Mouse (Mus musculus) heart, embryonic 15.5 days (tissue): ENCODE data around the gene Gpr162. TPM values are rescaled to one million over a fixed set of nuclear protein-coding genes. Genes with fewer than 3 reads are reported as not detected.

Experiments used
- ATAC-seq: fragments of 200-750 bp; cut with Nextera tagmentation; replicated peaks from 2 replicates; pipeline ENCODE4 v1.8.0; 2017; ENCODE audit warnings: low read depth, moderate TSS enrichment; ENCODE audit not compliant: insufficient number of reproducible peaks, insufficient read depth, low FRiP score
- H3K27ac ChIP-seq: fragments of 300-500 bp; sonication (generic); 2 replicates; pipeline ENCODE4 v1.5.1; 2015; ENCODE audit warnings: mild to moderate bottlenecking, inconsistent platforms
- H3K27me3 ChIP-seq: fragments of 300-500 bp; sonication (generic); 2 replicates; pipeline ENCODE4 v1.6.1; 2015; ENCODE audit warnings: inconsistent platforms
- H3K36me3 ChIP-seq: fragments of 300-500 bp; sonication (generic); 2 replicates; pipeline ENCODE4 v1.6.1; 2015; ENCODE audit warnings: mild to moderate bottlenecking, inconsistent platforms
- H3K4me1 ChIP-seq: fragments of 300-500 bp; sonication (generic); replicated peaks from 2 replicates; pipeline ENCODE4 v1.6.1; 2015; ENCODE audit warnings: inconsistent platforms
- H3K4me2 ChIP-seq: fragments of 300-500 bp; sonication (generic); 2 replicates; pipeline ENCODE4 v1.6.1; 2015; ENCODE audit warnings: inconsistent platforms, mild to moderate bottlenecking, moderate library complexity
- H3K4me3 ChIP-seq: fragments of 300-500 bp; sonication (generic); 2 replicates; pipeline ENCODE4 v1.5.1; 2015; ENCODE audit warnings: mild to moderate bottlenecking, inconsistent platforms
- H3K9ac ChIP-seq: fragments of 300-500 bp; sonication (generic); 2 replicates; pipeline ENCODE4 v1.6.1; 2015; ENCODE audit warnings: mild to moderate bottlenecking, inconsistent platforms
- H3K9me3 ChIP-seq: fragments of 300-500 bp; sonication (generic); replicated peaks from 2 replicates; pipeline ENCODE4 v1.6.1; 2016; ENCODE audit warnings: inconsistent platforms
- WGBS: fragments of 180-500 bp; shearing (Covaris S2); methylation state at CpG from one replicate; pipeline ENCODE4 v1.1.7; 2015; ENCODE audit warnings: mixed read lengths; 5-methylcytosine and 5-hydroxymethylcytosine counted together
- polyA plus RNA-seq: library from polyadenylated mRNA; unstranded; fragments of >200 nt; fragmentation: Nextera tagmentation; extraction: Ambion mirVana; gene quantifications from 2 replicates; pipeline ENCODE4 v1.2.1, GENCODE M21; 2015

Gpr162 gene
- polyA plus RNA-seq, 1 experiment from 2014 or later: 2.4 TPM

DNA sequence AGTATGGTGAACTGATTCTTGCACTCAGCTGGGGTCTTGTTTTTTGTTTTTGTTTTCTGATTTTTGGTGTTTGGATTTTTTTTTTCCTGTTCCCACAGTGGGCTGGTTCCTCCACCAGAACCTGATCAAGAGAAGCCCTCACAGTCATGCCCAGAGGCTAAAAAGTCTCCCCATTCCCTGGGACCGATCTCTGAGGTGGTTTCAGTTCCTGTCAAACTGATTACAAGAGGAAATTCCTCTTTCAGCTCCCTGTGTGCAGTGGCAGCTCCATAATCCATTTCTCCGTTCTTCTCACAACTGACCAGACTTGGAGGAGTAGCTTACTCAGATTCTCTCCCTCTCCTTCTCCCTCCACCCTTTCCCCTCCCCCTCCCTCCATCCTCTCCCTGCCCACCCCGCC is 10.6 kb upstream of the Gpr162 start:
- 30% methylated on average over 2 of the region's 3 CpGs for WGBS
- no peak overlapping the region for H3K4me2 ChIP-seq
- ATAC-seq: no peak
- no peaks in the 10 kb centered on the region for H3K36me3 ChIP-seq
- H3K9me3 ChIP-seq: no peaks in the 10 kb centered on the region
- H3K4me3 ChIP-seq: no peak overlapping the region
- no peaks in the 10 kb centered on the region for H3K27me3 ChIP-seq
- H3K27ac ChIP-seq: no peak overlapping the region
- no peaks in the 10 kb centered on the region for H3K4me1 ChIP-seq
- H3K9ac ChIP-seq: no peak overlapping the region

- H3K36me3 ChIP-seq: no peaks in the 10 kb centered on the region
- peaks cover 38% of the 10 kb centered on the region for H3K27me3 ChIP-seq
- H3K9ac ChIP-seq: no peak overlapping the region
- no peak overlapping the region for H3K27ac ChIP-seq
- ATAC-seq: no peak
- 60% methylated on average over 6 of the region's 7 CpGs for WGBS
- no peak overlapping the region for H3K4me3 ChIP-seq
- no peak overlapping the region for H3K4me2 ChIP-seq
- no peaks in the 10 kb centered on the region for H3K9me3 ChIP-seq
- peaks cover 21% of the 10 kb centered on the region for H3K4me1 ChIP-seq
These were observed 2.8 kb upstream of the Gpr162 start for GRCm38 (mm10) chr6:124866560-124866959.

GRCm38 (mm10) chr6:124865766-124866362 is 2.1 kb upstream of the Gpr162 start:
- no peak overlapping the region for H3K4me2 ChIP-seq
- ATAC-seq: no peak
- H3K27ac ChIP-seq: no peak overlapping the region
- no peak overlapping the region for H3K9ac ChIP-seq
- peaks cover 45% of the 10 kb centered on the region for H3K27me3 ChIP-seq
- H3K4me3 ChIP-seq: no peak overlapping the region
- H3K36me3 ChIP-seq: no peaks in the 10 kb centered on the region
- no peaks in the 10 kb centered on the region for H3K9me3 ChIP-seq
- H3K4me1 ChIP-seq: peaks cover 21% of the 10 kb centered on the region
- WGBS: 67% methylated on average over 17 of the region's 18 CpGs

GRCm38 (mm10) chr6:124863125-124863657 is 592 bp downstream of the Gpr162 start:
- Histone ChIP-seq H3K4me2 (peak overlapping the region; percentile 95), H3K4me3 (peak overlapping the region; percentile 64), H3K36me3 (no peaks in the 10 kb centered on the region), H3K4me1 (peaks cover 32% of the 10 kb centered on the region), H3K27ac (no peak overlapping the region), H3K9ac (peak overlapping the region; percentile 68), H3K9me3 (no peaks in the 10 kb centered on the region), H3K27me3 (peaks cover 61% of the 10 kb centered on the region)
- peak; percentile 7; the same call in 1 of the 2 replicates for ATAC-seq
- WGBS: 2% methylated on average over 15 of the region's 16 CpGs

- Histone ChIP-seq H3K4me3 (peak overlapping the region; percentile 64), H3K27me3 (peaks cover 67% of the 10 kb centered on the region), H3K27ac (no peak overlapping the region)
These were observed 1.2 kb downstream of the Gpr162 start for GRCm38 (mm10) chr6:124862406-124863124.

DNA sequence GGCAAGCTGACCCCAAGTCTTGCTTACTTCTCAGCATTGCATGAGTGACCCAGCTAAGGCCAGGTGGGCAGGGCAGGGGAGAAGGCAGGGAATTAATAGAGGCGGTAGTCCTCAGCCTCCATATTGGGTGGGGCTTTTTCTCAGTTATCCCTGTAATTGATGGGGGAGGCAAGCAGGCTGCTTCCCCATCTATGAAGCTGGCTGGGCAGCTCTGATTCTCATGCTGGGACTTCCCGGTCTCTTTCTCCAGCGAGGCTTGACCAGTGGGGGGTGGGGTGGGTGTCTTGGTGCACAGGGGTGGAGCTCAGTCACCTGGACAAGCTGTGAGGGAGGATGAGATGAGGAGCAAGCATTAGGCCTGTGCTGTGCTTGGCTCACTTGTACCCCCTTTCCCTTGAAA is 2.0 kb downstream of the Gpr162 start:
- Histone ChIP-seq H3K27me3 (peaks cover 60% of the 10 kb centered on the region), H3K4me2 (no peak overlapping the region), H3K4me1 (peaks cover 38% of the 10 kb centered on the region), H3K9ac (no peak overlapping the region), H3K27ac (no peak overlapping the region), H3K9me3 (no peaks in the 10 kb centered on the region), H3K4me3 (no peak overlapping the region), H3K36me3 (no peaks in the 10 kb centered on the region)
- 27% methylated on average over 3 of the region's 3 CpGs for WGBS
- ATAC-seq: no peak

More at GRCm38 (mm10) chr6:124862406-124863124, 1.2 kb downstream of the Gpr162 start:
- ATAC-seq: no peak
- peaks cover 38% of the 10 kb centered on the region for H3K4me1 ChIP-seq
- no peaks in the 10 kb centered on the region for H3K9me3 ChIP-seq
- H3K9ac ChIP-seq: peak overlapping the region; percentile 68
- no peaks in the 10 kb centered on the region for H3K36me3 ChIP-seq
- 21% methylated on average over 8 of the region's 8 CpGs for WGBS
- peak overlapping the region; percentile 95 for H3K4me2 ChIP-seq

DNA sequence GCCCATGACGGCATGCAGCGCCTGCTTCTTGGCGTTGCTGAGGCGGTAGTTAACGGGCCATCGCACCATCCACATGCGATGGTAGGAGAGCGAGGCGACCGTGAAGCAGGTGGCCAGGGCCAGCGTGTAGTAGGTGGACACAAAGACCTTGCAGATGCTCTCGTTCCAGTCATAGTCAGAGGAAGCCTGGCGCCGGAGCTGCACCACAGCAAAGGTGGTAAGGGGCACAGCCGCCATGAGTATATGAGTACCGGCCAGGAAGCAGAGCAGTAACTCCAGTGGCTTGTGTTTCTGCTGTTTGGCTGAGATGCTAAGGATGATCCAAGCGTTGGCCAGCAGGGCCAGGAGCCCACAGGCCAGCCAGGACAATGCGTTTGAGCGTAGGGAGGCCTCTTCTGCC is 2.5 kb downstream of the Gpr162 start:
- H3K27me3 ChIP-seq: peaks cover 55% of the 10 kb centered on the region
- no peak overlapping the region for H3K4me3 ChIP-seq
- WGBS: 81% methylated on average over 19 of the region's 19 CpGs
- no peak overlapping the region for H3K4me2 ChIP-seq
- no peaks in the 10 kb centered on the region for H3K36me3 ChIP-seq
- no peak overlapping the region for H3K9ac ChIP-seq
- ATAC-seq: no peak
- H3K4me1 ChIP-seq: peaks cover 41% of the 10 kb centered on the region
- no peaks in the 10 kb centered on the region for H3K9me3 ChIP-seq
- no peak overlapping the region for H3K27ac ChIP-seq

DNA sequence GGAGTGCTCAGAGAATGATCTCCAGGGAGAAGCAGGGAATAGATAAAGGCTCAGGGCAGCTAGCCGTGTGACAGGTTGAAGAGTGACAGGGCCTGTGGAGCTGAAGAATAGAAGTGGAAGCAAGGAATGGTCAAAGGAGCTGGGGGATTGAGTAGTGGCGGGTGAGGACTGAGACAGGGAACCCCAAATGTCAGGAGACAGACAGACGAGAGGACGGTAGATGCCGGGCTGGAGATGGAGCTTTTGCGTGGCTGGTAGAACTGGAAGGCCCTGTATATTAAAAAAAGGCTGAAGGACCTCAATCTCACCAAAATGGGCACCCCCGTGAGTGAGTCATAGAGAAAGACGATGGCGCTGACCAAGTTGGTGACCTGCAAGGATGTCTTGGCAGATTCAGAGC is 3.3 kb downstream of the Gpr162 start:
- Histone ChIP-seq H3K9me3 (no peaks in the 10 kb centered on the region), H3K36me3 (no peaks in the 10 kb centered on the region), H3K4me2 (no peak overlapping the region), H3K27me3 (peaks cover 52% of the 10 kb centered on the region), H3K4me1 (peaks cover 46% of the 10 kb centered on the region), H3K27ac (no peak overlapping the region), H3K9ac (no peak overlapping the region), H3K4me3 (no peak overlapping the region)
- WGBS: 81% methylated on average over 9 of the region's 9 CpGs
- ATAC-seq: no peak

DNA sequence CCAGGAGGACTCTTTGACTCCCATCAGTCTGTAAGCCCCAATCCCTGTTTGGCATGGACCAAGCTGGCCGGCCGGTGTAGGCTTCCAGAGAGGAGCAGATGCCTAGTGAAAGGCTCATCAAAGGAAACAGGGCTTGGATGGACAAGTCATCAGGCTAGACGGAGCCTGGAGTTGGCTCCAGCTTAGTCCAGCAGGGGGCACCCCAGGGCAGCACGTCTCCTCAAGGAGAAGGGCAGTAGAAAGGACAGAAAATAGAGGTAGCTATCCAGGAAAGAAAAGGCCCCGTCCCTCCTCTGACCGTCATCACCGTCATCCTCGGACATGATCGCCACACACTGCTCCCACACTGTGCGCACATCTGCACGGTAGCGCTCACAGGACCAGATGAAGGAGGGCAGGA is 4.1 kb downstream of the Gpr162 start:
- 0 out of 2 replicates have a peak overlapping the region, but pooled peaks have one; percentile 13 for H3K4me3 ChIP-seq
- no peak for ATAC-seq
- peak overlapping the region; percentile 37; the same call in 1 of the 2 replicates for H3K4me2 ChIP-seq
- 7% methylated on average over 12 of the region's 12 CpGs for WGBS
- peak overlapping the region; percentile 31; the same call in 1 of the 2 replicates for H3K9ac ChIP-seq
- no peaks in the 10 kb centered on the region for H3K36me3 ChIP-seq
- no peaks in the 10 kb centered on the region for H3K9me3 ChIP-seq
- H3K4me1 ChIP-seq: peaks cover 50% of the 10 kb centered on the region
- peaks cover 48% of the 10 kb centered on the region for H3K27me3 ChIP-seq
- H3K27ac ChIP-seq: no peak overlapping the region

- Histone ChIP-seq H3K9me3 (no peaks in the 10 kb centered on the region), H3K27me3 (peaks cover 43% of the 10 kb centered on the region), H3K4me3 (no peak overlapping the region), H3K36me3 (peaks cover under 1% of the 10 kb centered on the region; the same call in 1 of the 2 replicates), H3K4me2 (peak overlapping the region; percentile 98), H3K27ac (no peak overlapping the region), H3K4me1 (peaks cover 52% of the 10 kb centered on the region), H3K9ac (no peak overlapping the region)
- 62% methylated on average over 28 of the region's 28 CpGs for WGBS
- ATAC-seq: no peak
These were observed 5.0 kb downstream of the Gpr162 start for GRCm38 (mm10) chr6:124858561-124859318.
